Mouse (Mus musculus) limb, embryonic 15.5 days (tissue): ENCODE results near the gene Csmd2. TPM values are rescaled to one million over a fixed set of nuclear protein-coding genes. Genes with fewer than 3 reads are reported as not detected.

ENCODE experiments used
- ATAC-seq: fragments of 200-750 bp; cut with Nextera tagmentation; 2 replicates; pipeline ENCODE4 v1.8.0; 2017; ENCODE audit warnings: low read depth, moderate TSS enrichment; ENCODE audit not compliant: insufficient number of reproducible peaks, low FRiP score, low TSS enrichment
- H3K27ac ChIP-seq: fragments of 300-500 bp; sonication (generic); 2 replicates; pipeline ENCODE4 v1.5.1; 2015; ENCODE audit warnings: moderate library complexity, mild to moderate bottlenecking, inconsistent platforms
- H3K27me3 ChIP-seq: fragments of 300-500 bp; sonication (generic); 2 replicates; pipeline ENCODE4 v1.6.1; 2015; ENCODE audit warnings: inconsistent platforms
- H3K36me3 ChIP-seq: fragments of 300-500 bp; sonication (generic); 2 replicates; pipeline ENCODE4 v1.6.1; 2015; ENCODE audit warnings: inconsistent platforms
- H3K4me1 ChIP-seq: fragments of 300-500 bp; sonication (generic); 2 replicates; pipeline ENCODE4 v1.6.1; 2015; ENCODE audit warnings: inconsistent platforms
- H3K4me2 ChIP-seq: fragments of 300-500 bp; sonication (generic); 2 replicates; pipeline ENCODE4 v1.6.1; 2015; ENCODE audit warnings: mild to moderate bottlenecking, inconsistent platforms
- H3K4me3 ChIP-seq: fragments of 300-500 bp; sonication (generic); 2 replicates; pipeline ENCODE4 v1.5.1; 2015; ENCODE audit warnings: mild to moderate bottlenecking, inconsistent platforms
- H3K9ac ChIP-seq: fragments of 300-500 bp; sonication (generic); 2 replicates; pipeline ENCODE4 v1.6.1; 2015; ENCODE audit warnings: inconsistent platforms
- H3K9me3 ChIP-seq: fragments of 300-500 bp; sonication (generic); 2 replicates; pipeline ENCODE4 v1.6.1; 2016; ENCODE audit warnings: inconsistent platforms
- WGBS: fragments of 180-500 bp; shearing (Covaris S2); methylation state at CpG from one replicate; pipeline ENCODE4 v1.1.7; 2015; 5-methylcytosine and 5-hydroxymethylcytosine counted together
- polyA plus RNA-seq: library from polyadenylated mRNA; unstranded; fragments of >200 nt; fragmentation: Nextera tagmentation; extraction: Ambion mirVana; gene quantifications from 2 replicates; pipeline ENCODE4 v1.2.1, GENCODE M21; 2015

Csmd2 gene
- polyA plus RNA-seq, 1 experiment from 2014 or later = 0.13 TPM

- Histone ChIP-seq H3K27me3 (0 out of 2 replicates have a peak, but pooled peaks cover 5% of the 10 kb centered on the region), H3K9me3 (no peaks in the 10 kb centered on the region), H3K9ac (no peak overlapping the region), H3K36me3 (no peaks in the 10 kb centered on the region), H3K4me1 (no peaks in the 10 kb centered on the region), H3K4me2 (no peak overlapping the region), H3K4me3 (no peak overlapping the region), H3K27ac (no peak overlapping the region)
- no peak for ATAC-seq
- 94% methylated on average over 3 of the region's 3 CpGs for WGBS
Observed at GRCm38 (mm10) chr4:128405576-128405975, 417.9 kb downstream of the Csmd2 start.

DNA sequence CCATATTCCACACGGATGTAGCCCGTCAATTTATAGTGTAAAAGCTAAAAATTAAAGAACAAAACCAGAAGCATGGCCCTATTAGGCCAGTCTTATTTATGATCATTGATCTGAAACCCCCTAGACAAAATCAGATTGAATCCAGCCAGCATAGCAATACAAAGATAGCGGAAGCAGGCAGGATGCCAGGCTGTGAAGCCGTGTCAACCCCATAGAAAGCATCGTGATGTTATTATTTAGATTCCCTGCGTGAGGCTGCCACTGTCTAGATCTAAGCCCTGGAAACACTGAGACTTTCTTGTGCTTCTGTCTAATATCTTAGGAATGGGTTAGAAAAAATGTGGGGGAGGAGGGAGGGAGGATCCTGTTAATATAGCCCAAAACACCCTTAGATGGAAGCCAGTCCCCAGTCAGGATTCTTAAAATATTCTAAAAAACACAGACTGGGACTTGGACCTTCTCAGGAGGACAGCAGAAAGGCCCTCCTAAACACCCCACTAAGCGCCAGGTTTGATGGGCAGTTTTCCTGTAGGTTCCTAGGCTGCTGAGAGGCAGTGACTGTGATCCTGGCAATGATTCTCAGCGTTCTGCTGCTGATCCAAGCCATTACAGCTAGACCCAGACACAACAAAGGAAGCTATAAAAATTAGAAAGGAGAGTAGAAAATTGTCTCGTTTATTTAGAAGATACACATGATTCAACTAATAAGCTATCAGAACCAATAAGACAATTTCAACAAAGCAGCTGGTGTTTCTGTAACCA, 419.6 kb downstream of the Csmd2 start:
- Histone ChIP-seq H3K36me3 (no peaks in the 10 kb centered on the region), H3K4me1 (no peaks in the 10 kb centered on the region), H3K4me2 (no peak overlapping the region), H3K9ac (no peak overlapping the region), H3K4me3 (no peak overlapping the region), H3K27ac (no peak overlapping the region), H3K9me3 (no peaks in the 10 kb centered on the region), H3K27me3 (0 out of 2 replicates have a peak, but pooled peaks cover 5% of the 10 kb centered on the region)
- WGBS = 64% methylated on average over 9 of the region's 9 CpGs
- ATAC-seq = no peak

- Histone ChIP-seq H3K9me3 (no peaks in the 10 kb centered on the region), H3K4me2 (no peak overlapping the region), H3K36me3 (no peaks in the 10 kb centered on the region), H3K27ac (no peak overlapping the region), H3K27me3 (no peaks in the 10 kb centered on the region), H3K9ac (no peak overlapping the region), H3K4me3 (no peak overlapping the region), H3K4me1 (no peaks in the 10 kb centered on the region)
- ATAC-seq = no peak
- 76% methylated on average over 7 of the region's 7 CpGs for WGBS
Observed at GRCm38 (mm10) chr4:128411941-128412630, 424.4 kb downstream of the Csmd2 start.

GRCm38 (mm10) chr4:128414741-128415140, 427.1 kb downstream of the Csmd2 start:
- Histone ChIP-seq H3K27ac (no peak overlapping the region), H3K4me3 (no peak overlapping the region), H3K36me3 (no peaks in the 10 kb centered on the region), H3K27me3 (no peaks in the 10 kb centered on the region), H3K9me3 (no peaks in the 10 kb centered on the region), H3K4me2 (no peak overlapping the region), H3K4me1 (no peaks in the 10 kb centered on the region), H3K9ac (no peak overlapping the region)
- 86% methylated on average over 2 of the region's 2 CpGs for WGBS
- no peak for ATAC-seq

GRCm38 (mm10) chr4:128419988-128420617, 432.4 kb downstream of the Csmd2 start:
- H3K4me2 ChIP-seq = no peak overlapping the region
- no peak for ATAC-seq
- no peak overlapping the region for H3K27ac ChIP-seq
- H3K4me1 ChIP-seq = no peaks in the 10 kb centered on the region
- H3K9ac ChIP-seq = no peak overlapping the region
- no peaks in the 10 kb centered on the region for H3K27me3 ChIP-seq
- no peaks in the 10 kb centered on the region for H3K36me3 ChIP-seq
- no peak overlapping the region for H3K4me3 ChIP-seq
- H3K9me3 ChIP-seq = no peaks in the 10 kb centered on the region
- WGBS = 76% methylated on average over 7 of the region's 7 CpGs

DNA sequence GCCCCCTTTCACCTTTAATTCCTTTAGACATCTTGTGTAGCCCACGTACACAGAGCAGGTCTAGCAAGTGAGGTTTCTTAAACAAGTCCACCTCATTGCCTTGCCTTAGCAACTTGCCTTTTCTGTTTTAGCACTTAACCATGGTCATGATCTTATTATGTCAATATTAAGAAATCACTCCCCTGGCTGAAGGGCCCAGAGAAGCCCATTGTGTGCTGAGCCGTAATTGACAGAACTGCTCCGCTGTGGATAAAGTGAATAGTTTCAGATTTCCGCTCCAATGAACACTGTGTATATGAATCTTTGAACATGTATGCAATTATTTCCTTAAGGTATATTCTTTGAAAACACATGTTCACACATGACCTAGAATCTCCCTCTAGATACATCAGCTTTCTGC, 434.8 kb downstream of the Csmd2 start:
- H3K9me3 ChIP-seq = no peaks in the 10 kb centered on the region
- no peaks in the 10 kb centered on the region for H3K36me3 ChIP-seq
- ATAC-seq = no peak
- no peaks in the 10 kb centered on the region for H3K27me3 ChIP-seq
- H3K9ac ChIP-seq = no peak overlapping the region
- 72% methylated on average over 4 of the region's 4 CpGs for WGBS
- no peak overlapping the region for H3K4me2 ChIP-seq
- no peak overlapping the region for H3K27ac ChIP-seq
- H3K4me1 ChIP-seq = no peaks in the 10 kb centered on the region
- H3K4me3 ChIP-seq = no peak overlapping the region

DNA sequence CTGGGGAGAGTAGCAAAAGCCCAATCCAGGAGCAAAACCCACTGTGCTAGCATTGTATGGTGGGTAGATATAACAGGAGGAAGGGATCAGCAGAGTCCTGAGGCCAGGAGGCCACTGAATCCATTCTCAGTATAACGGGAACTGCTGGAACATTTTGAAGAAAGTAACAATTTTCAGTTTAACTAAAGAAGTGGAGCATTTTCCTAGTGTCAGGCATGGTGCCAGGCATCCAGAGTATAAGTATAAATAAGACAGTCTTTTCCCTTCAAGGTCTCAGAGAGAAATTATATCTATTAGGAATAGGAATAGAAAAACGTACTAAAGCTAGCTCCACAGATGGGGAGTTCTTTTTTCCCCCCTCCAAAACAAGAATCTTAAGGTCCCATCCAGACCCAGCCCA, 437.7 kb downstream of the Csmd2 start:
- H3K27ac ChIP-seq = no peak overlapping the region
- WGBS = 65% methylated on average over 2 of the region's 2 CpGs
- no peak overlapping the region for H3K4me3 ChIP-seq
- ATAC-seq = no peak
- no peak overlapping the region for H3K4me2 ChIP-seq
- no peaks in the 10 kb centered on the region for H3K27me3 ChIP-seq
- no peaks in the 10 kb centered on the region for H3K9me3 ChIP-seq
- no peaks in the 10 kb centered on the region for H3K4me1 ChIP-seq
- H3K9ac ChIP-seq = no peak overlapping the region
- no peaks in the 10 kb centered on the region for H3K36me3 ChIP-seq

- WGBS = 82% methylated on average over 14 of the region's 14 CpGs
- Histone ChIP-seq H3K27me3 (no peaks in the 10 kb centered on the region), H3K27ac (no peak overlapping the region), H3K9me3 (no peaks in the 10 kb centered on the region), H3K4me1 (no peaks in the 10 kb centered on the region), H3K4me2 (no peak overlapping the region), H3K36me3 (no peaks in the 10 kb centered on the region), H3K9ac (no peak overlapping the region), H3K4me3 (no peak overlapping the region)
- no peak for ATAC-seq
Observed at GRCm38 (mm10) chr4:128427261-128428030, 439.8 kb downstream of the Csmd2 start.

DNA sequence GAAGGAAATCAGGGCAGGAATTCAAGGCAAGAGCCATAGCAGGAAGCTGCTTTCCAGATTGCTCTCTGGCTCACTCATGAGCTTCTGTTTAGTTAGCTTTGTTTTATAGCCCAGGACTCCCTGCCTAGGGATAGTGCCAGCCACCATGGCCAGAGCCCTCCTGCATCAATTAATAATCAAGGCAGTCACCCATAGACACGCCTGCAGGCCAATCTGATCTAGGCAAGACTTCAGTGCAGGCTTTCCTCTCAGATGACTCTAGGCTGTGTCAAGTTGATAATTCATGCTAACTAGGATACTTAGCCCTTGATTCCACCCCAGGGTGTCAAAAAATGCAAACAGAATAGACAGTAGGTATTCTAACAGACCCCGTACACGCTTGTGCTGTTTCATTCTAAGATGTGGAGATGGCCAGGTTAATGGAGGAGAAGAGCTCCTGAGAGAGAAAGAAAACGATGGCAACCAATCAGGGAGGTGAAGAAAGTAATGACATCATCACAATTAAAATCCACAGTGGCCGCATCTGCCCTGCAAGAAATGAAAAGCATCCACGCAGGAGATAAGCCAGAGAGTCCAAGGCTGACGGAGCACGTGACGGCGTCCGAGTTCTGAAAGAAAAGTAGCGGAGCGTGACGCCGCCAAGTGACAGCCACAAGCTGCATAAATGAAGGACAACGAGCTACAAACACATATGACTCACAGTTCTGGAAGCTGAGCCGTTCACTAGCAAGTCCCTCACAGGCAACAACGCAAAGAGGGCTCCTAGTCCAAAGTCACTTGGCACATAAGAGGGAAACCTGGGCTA, 440.8 kb downstream of the Csmd2 start:
- 80% methylated on average over 18 of the region's 18 CpGs for WGBS
- no peak overlapping the region for H3K4me3 ChIP-seq
- H3K4me2 ChIP-seq = no peak overlapping the region
- H3K36me3 ChIP-seq = no peaks in the 10 kb centered on the region
- ATAC-seq = no peak
- H3K9ac ChIP-seq = no peak overlapping the region
- no peak overlapping the region for H3K27ac ChIP-seq
- H3K27me3 ChIP-seq = no peaks in the 10 kb centered on the region
- no peaks in the 10 kb centered on the region for H3K4me1 ChIP-seq
- no peaks in the 10 kb centered on the region for H3K9me3 ChIP-seq

DNA sequence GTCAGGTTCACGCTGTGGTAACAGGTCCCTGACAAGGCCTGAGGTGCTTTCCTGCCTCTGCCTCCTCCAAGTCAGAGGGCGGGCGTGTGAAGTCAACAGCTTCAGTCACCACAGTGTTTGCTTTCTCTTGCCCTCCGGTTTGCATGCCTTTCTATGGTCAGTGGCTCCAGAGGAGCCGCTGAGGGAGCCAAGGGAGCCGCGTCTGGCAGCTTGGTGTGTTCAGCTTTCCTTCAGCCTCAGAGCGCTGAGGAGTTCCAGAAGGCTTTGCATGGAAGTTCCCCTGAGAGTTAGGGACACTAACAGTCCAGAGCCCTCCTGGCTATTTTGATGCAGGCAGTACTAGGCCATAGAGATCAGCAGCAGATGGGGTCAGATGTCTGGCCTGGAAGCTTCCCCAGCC, 441.9 kb downstream of the Csmd2 start:
- Histone ChIP-seq H3K4me1 (no peaks in the 10 kb centered on the region), H3K9me3 (no peaks in the 10 kb centered on the region), H3K36me3 (no peaks in the 10 kb centered on the region), H3K9ac (no peak overlapping the region), H3K4me2 (no peak overlapping the region), H3K4me3 (no peak overlapping the region), H3K27ac (no peak overlapping the region), H3K27me3 (no peaks in the 10 kb centered on the region)
- WGBS = 85% methylated on average over 8 of the region's 8 CpGs
- ATAC-seq = no peak

DNA sequence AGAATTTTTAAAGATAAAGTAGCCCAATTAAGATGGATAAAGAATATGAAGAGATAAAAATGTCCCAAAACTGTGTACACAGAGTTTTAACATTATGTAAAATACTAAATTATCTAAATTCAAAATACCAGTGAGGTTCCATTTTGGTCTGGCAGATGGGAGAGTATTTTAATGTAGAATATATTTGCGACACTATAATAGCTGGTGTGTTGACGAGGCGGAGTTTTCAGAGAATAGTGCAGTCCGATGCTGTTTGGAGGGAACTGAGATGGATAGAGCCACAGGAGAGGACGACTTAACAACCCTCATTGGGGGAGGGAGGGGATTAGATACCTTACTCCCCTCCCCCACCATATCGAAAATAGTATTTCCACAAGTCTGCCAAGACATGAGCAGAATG, 452.9 kb downstream of the Csmd2 start:
- Histone ChIP-seq H3K9ac (no peak overlapping the region), H3K36me3 (no peaks in the 10 kb centered on the region), H3K27ac (no peak overlapping the region), H3K4me2 (no peak overlapping the region), H3K4me1 (no peaks in the 10 kb centered on the region), H3K27me3 (peaks cover 5% of the 10 kb centered on the region; the same call in 1 of the 2 replicates), H3K9me3 (no peaks in the 10 kb centered on the region), H3K4me3 (no peak overlapping the region)
- WGBS = 80% methylated on average over 6 of the region's 6 CpGs
- no peak for ATAC-seq
